Mouse (Mus musculus) gastrocnemius, postnatal 36 days (tissue): ENCODE results near the gene Prodh2. TPM values are rescaled to one million over a fixed set of nuclear protein-coding genes. Genes with fewer than 3 reads are reported as not detected.
A peak's percentile ranks its signal among the peaks of the same experiment; 100 is the strongest.

Experiments used
- DNase-seq, 2 experiments: peaks; one replicate each; pipeline ENCODE4 v3.0.0; 2022
- intact Hi-C: fragments of 180-260 bp; cut with DNase I; formaldehyde crosslinking; loops from one replicate; pipeline ENCODE4 v1.15.1; 2025
- total RNA-seq, 2 experiments: library from RNA; stranded (reverse); gene quantifications; 2 replicates each; pipeline ENCODE4 v1.2.3; 2021

Prodh2 gene
- total RNA-seq, 2 experiments from 2014 or later = not detected

DNA sequence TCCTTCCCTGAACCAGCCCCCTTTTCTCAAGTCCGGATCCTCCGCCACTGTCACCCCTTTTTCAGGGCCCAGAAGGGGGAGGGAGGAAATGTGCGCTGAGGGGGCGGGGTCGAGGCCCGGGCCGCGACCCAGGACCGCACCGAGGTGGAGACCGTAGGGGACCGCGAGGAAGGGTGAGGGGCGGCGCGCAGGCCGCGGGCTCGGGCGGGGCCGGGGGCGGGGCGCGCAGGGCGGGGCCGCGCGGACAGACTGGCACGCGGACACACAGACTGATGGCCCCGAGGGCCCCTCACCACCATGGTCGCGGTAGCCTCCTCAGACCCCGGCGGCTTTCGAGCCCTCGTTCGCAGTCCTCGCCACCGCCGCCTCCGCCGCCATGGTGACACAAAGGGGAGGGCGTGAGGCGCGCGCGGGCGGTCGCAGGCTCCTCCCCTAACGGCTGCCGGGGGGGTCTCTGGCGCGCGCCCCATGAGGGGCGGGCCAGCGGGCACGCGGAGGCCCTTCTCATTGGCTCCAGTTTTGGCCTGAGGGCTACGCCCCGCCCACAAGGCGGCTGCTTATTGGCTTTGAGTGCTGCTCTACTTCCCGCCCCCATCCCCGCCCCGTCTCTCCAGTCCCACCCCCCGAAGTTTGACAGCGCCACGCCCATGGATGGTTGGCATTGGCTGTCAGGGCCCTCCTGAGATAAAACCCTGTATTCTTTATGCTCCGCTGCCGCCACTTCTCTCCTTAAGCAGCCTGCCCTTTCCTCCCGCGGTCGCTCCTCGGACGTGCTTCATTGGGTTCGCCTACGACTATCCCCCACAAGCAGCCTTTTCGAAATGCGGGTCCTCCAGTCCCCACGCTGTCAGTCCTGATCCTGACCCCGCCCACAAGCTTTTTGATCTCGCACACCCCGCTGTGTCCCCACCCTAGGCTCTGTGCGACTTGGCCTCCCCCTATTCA, 41.5 kb downstream of the Prodh2 start, which contains the start of gene Arhgap33:
TSS of gene Arhgap33 (minus strand) at position 428 of the 945 bp plus-strand sequence.
- intact Hi-C loops = loop anchor here (10.0 kb wide), 1 partner anchor 200 kb away; no protein-coding TSS in a partner anchor
- peak; percentile 90 to 94 for DNase-seq

DNA sequence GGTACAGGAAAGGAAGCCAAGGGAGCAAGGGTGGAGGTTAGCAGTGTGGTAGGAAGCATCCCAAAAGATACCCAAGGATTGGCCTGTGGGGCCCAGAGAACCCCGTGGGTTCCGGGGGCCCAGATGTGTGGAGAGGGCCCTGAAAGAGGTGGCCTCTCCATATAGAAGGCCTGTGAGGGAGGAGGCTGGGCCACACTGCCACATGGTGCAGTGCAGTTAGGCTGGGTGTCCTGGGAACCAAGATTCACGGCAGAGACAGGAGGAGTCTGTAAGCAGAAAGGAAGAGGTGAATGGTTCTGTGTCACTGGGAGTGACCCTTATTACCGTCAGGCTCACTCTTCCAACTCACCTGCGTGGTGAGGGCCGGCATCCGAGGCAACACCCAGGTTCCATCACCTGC, 47.1 kb downstream of the Prodh2 start:
- intact Hi-C loops = no loop called here
- DNase-seq = no peak

DNA sequence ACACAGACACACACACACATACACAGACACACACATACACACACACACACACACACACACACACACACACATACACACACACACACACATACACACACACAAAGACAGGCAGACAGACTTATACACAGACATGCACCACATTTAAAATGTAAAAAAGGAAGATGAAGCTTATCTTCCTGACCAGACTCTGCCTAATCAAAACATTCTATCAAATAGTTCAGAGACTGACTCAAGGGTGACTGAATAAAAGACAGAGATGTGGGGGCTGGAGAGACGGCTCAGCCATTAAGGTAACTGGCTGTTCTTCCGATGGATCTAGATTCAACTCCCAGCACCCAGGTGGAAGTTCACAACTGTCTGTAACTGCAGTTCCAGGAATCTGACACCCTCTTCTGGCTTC, 50.9 kb downstream of the Prodh2 start:
- DNase-seq = no peak
- intact Hi-C loops = no loop called here

DNA sequence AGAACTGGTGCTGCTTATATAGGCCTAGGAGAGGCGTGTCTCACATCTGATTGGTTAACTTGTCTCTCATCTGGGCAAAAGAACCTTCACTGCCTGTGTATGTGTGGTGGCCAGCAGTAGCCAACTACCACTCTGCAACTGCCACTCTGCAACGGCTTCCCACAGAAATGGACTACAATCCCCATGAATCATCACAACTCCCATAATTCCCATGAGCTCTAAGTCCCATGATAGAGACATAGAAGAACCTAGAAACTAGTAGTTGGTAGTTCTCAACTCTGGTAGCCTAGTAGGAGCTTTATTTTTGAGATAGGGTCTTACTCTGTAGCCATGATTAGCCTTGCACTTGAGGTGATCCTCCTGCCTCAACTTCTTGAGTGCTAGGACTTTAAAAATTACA, 56.5 kb downstream of the Prodh2 start:
- intact Hi-C loops = no loop called here
- DNase-seq = no peak

DNA sequence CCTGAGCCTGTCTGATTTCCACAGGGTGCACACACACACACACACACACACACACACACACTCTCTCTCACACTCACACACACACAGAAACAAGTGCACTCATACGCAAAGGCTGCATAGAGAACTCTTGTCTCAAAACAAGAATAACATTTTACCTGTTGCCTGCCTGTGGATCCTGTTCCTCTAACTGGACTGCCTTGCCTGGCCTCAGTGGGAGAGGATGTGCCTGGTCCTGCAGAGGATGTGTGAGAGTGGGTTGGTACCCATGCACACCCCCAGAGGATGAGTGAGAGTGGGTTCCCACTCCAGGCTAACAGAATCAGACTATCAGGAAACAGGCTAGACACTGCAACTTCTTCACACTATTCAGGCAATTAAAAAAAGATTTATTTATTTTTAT, 57.2 kb downstream of the Prodh2 start:
- intact Hi-C loops = no loop called here
- no peak for DNase-seq

DNA sequence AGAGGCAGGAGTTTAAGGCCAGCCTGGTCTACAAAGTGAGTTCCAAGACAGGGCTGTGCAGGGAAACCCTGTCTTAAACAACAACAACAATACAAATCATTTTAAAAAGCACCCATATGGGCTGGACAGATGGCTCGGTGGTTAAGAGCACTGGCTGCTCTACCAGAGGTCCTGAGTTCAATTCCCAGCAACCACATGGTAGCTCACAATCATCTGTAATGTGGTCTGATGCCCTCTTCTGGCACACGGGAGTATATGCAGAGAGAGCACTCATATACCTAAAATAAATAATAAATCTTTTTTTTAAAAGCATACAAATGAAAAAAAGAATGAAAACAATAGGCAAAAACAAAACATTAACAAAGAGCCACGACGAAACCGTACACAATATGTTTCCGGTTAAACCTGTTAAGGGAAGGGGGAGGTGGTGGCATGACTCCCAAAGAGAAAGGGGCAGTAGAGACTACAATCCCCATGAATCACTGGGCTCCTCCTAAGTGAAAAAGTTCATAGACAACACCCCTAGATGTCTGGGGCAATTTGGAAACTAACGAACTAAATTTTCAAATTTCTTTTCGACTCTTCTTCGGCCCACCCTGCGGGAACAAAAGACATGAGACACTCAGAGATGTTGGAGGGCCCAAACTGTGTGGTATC, 58.2 kb downstream of the Prodh2 start:
- no peak for DNase-seq
- intact Hi-C loops = no loop called here

DNA sequence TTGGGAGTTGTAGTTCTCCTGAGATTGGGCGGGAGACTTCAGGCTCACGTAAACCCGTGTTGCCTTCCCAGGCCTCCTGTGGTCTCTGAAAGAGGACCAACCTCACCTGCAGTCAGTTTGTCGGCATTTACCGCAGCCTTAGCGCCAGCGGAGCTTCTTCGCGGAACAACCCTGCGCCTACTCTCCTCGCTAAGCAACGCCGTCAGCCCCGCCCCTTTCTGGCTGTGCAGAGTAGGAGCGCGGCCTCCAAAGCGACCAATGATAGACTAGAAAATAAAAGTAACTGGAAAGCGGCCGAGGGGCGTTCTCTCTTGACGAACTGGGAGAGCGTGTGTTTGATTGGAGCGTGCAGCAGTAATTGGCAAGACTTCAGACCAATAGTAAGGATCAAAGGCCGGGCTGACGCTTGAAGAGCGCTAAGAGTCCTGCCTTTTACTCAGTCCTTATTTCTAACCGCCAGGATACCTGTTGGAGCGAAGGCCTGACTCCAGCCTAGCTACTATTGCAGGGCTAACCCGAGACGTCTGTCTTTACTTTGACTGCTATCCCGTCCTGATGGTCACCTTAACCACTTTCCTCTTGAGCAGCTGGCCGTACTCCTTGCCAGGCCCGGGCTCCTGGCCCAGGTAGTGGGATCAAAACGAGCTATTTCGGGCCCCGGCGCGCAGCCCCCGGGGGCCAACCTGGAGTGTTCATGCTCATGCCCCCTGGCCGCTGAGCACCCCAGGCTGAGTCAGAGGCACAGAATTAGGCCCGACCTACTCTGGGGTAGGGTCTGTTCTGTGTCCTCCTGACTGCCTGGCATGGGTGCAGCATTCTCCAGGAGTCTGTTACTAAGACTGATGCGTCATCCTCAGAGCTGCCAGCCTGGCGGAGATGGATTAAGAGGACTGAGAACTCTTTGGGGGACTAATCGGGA, 58.9 kb downstream of the Prodh2 start, which contains the start of the genes Hspb6 and Proser3:
TSS of gene Hspb6 (plus strand) at position 77 of the 919 bp plus-strand sequence.
TSS of gene Proser3 (minus strand) at position 198 of the 919 bp plus-strand sequence.
- intact Hi-C loops = no loop called here

DNA sequence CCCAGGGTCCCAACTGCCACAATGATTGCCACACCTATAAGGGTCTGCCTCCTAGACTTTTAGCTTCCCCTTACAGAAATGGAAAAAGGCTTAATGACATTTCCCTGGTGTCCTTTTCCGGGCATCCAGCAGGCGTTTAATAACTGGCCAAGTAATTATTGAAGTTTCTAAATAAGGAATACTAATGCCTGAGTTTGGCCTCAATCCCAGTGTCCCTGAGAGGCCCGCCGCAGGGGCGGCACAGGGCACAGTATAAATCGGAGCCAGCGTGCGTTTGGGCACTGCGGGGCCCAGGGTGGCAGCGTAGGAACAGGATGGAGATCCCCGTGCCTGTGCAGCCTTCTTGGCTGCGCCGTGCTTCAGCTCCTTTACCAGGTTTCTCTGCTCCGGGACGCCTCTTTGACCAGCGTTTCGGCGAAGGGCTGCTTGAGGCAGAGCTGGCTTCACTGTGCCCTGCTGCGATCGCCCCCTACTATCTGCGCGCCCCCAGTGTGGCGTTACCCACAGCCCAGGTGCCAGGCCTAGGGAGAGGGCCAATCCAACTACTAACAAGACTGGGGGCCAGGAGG, 59.7 kb downstream of the Prodh2 start:
- DNase-seq = peak; percentile 55
- intact Hi-C loops = no loop called here

More for the DNA sequence above, 58.9 kb downstream of the Prodh2 start, which contains the start of the genes Hspb6 and Proser3:
- DNase-seq = peak; percentile 93 to 95

DNA sequence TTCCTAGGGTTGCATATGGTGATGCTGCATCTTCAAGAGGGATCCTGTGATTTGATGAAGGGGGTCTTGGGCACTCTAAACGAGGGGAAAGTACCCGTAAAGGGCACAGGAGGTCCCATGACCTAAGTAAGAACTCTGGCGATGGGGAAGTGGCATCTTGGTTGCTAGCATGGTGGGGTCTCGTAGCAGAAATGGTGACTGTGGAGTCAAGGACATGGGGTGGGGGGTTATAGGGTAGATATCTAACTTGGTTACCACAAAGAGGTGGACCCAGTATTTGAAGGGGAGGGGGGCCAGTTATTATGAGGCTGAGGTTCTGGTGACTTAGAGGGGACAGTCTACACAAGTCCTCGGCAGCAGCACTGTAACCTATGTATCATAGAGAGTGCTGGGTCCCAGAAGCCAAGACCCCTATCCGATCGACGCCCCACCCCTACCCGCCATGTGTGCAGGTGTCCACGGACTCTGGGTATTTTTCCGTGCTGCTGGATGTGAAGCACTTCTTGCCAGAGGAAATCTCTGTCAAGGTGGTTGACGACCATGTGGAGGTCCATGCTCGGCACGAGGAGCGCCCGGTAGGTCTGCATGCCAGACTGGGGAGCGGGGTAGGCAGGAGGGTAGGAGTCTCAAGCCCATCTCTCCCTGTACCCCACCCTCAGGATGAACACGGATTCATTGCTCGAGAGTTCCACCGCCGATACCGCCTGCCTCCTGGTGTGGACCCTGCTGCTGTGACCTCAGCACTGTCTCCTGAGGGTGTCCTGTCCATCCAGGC, 60.6 kb downstream of the Prodh2 start:
- intact Hi-C loops = no loop called here
- no peak for DNase-seq

DNA sequence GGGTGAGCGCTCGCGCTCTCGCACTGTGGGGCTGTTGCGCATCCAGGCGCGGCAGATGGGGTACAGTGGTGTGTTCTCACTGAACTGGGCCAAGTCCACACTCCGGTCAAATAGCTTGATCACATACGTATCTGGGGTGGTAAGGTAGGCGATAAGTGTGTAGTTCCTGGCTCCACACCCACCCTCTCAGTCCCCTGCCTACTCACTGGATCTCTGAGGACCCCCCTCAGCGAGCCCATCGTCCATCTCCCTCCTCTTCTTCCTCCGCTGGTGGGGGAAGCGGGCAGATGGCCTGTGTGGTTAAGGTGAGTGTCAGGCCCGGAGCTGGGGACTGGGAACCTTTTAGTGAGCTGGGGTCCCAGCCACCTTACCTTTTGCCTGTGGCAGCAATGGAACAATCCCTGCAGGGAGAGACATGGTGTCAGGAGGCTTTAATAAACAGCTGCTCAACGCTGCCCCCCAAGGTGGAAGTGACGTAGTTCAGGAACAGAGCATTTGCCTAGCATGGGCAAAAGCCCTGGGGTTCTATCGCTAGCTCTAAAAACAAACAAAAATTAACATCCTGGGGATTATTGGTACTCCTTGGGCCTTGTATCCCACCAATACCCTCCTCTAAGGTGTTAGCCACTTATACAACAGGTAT, 63.6 kb downstream of the Prodh2 start:
- intact Hi-C loops = no loop called here
- DNase-seq = no peak

DNA sequence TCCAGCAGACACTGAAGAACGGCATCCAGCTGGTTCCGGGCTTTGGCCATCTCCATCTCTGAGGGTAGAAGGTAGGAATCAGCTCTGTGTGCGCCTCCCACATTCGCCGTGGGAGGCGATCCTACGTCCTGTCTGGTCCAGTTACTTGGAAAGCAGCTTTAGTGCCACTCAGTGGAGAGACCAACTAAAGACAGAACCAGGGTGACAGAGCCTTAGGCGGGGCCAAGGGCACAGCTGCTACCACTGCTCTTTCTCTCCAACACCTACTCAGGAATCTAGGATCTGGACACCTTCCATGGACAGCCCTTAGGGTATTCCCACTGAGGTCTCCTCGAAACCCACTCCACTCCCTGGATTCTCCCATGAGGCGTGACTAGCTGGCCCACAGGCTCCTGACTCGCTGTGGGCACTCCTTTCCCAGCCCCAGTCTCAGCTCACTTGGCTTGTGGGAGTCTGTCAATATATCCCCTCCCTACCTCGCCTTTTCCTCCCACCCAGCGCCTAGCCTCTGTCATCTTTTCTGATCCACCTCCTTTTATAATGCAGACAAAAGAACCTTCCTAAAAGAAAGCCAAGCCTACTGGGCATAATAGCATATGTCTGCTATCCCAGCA, 64.6 kb downstream of the Prodh2 start:
- intact Hi-C loops = no loop called here
- DNase-seq = no peak

DNA sequence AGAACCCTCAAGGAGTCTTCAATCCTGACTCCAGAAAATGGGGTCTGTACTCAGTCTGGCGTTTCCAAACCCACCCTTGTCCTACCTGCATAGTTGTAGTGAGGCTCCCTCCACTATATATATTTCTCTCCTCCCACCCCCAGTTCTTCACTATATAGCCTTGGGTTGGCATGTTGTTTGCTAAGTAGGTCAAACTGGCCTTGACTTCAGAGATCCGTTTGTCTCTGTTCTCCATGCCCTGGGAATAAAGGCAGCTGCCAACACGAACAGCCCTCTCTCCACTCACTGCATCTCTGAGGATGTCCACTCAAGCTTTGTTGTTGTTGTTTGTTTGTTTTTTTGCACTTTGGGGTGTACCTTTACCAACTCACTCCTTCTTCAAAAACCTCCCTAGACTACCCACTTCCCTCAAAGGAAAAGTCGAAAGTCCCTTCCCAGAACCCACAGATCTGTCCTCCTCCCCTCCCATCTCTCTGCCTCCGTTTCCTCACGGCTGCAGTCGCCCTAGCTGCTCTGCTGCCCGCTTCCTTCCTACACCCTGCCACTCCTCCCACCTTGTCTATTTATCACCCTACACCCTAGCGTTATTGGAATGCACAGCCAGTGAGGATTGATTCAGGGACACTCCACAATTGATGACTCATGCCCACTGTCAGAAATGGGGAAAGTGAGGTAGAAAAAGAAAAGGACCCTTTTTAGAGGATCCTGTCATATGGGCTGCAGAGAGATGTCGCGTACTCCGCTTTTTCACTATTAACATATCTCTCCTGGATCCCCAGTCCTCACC, 65.4 kb downstream of the Prodh2 start:
- no peak for DNase-seq

DNA sequence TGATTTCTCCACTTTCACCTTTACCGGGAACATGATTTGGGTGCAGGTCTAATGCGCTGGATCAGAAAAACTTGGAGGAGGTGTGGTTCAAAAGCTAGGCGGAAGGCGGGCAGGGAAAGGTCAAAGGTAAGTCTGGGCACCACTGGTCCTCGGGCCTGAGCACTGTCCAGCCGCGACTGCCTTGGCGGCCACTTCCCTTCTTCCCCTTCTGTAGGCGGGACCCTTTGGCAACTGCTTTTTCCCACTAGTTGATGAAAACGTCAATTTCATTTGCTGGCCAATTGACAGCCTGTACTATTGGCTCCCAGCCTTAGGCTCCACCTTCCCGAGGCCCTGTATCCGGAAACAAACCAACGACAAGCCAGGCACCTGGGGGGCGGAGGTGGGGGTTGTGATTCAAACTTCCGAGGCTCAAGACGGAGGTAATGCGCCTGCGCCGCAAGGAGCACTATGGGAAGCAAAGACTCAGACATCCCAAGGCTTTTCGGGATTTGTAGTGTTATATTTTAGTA, 66.1 kb downstream of the Prodh2 start, which contains the start of gene Lin37:
TSS of gene Lin37 (minus strand) at position 396 of the 512 bp plus-strand sequence.
- peak; percentile 93 to 95 for DNase-seq
- intact Hi-C loops = no loop called here

More for the DNA sequence above, 65.4 kb downstream of the Prodh2 start:
- intact Hi-C loops = no loop called here

DNA sequence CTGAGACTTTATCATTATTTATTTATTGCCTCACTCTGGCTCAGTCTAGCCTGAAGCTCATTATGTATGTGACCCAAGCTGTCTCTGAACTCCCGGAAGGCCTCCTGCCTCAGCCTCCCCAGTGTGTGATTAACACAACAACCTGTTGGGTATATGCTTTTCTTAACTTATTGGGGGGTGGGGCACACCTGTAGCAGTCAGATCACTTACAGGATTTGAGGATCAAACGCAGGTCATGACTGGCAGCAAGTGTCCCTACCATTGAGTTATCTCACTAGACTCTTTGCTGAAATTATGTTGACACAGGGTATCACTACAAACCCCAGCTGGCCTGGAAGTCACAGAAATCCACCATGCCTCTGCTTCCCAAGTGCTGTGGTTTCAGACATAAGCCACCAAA, 66.9 kb downstream of the Prodh2 start:
- DNase-seq = no peak
- intact Hi-C loops = no loop called here

DNA sequence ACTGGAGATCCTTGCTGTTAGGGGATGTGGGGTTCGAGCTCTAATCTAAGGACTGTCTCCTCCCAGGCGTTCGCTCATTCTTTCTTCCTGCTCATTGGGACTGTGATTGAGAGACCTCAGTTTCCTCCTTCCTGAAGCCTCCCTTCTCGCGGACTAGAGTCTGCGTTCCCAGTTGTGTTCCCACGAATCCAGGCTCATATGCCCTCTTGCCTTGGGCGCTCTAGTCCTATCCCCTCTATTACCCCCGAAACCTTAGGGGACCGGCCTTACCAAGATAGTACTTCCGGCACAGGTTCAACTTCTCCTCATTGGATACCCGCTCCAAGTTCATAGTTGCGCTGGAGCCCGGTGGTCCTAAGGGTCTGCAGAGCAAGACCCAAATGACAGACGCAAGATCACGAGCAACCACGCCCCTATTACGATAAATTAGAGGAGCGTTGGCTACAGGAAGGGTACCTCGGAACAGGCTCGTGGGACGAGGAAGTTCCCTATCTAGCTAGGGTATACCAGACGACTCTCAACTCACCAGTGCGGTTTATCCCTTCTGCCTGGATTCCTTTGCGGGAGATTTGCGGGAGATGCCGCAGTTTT, 69.2 kb downstream of the Prodh2 start:
- intact Hi-C loops = no loop called here
- no peak for DNase-seq
